Mouse (Mus musculus) left cerebral cortex, postnatal 4 days (tissue): ENCODE measurements around the gene Prkd3. TPM values are rescaled to one million over a fixed set of nuclear protein-coding genes. Genes with fewer than 3 reads are reported as not detected.

Source experiments
- DNase-seq: peaks from one replicate; pipeline ENCODE4 v3.0.0-alpha.2; 2022
- intact Hi-C: fragments of 180-260 bp; cut with DNase I; formaldehyde crosslinking; loops from one replicate; pipeline ENCODE4 v1.15.1; 2025
- total RNA-seq, 2 experiments: library from RNA; stranded (reverse); gene quantifications; 2 replicates each; pipeline ENCODE4 v1.2.3; 2021

Prkd3 gene
- total RNA-seq, 2 experiments from 2014 or later: 18.4 to 20.1 TPM

GRCm38 (mm10) chr17:79014911-79015685, 5.5 kb downstream of the Prkd3 start:
- intact Hi-C loops: no loop called here
- no peak for DNase-seq

GRCm38 (mm10) chr17:79013625-79014024, 7.0 kb downstream of the Prkd3 start:
- intact Hi-C loops: no loop called here
- DNase-seq: no peak

GRCm38 (mm10) chr17:78999745-79000270, 20.8 kb downstream of the Prkd3 start:
- intact Hi-C loops: loop anchor here (10.0 kb wide), 1 partner anchor 575 kb away; no protein-coding TSS in a partner anchor
- DNase-seq: no peak

- DNase-seq: no peak
- intact Hi-C loops: loop anchor here (10.0 kb wide), 1 partner anchor 576 kb away; no protein-coding TSS in a partner anchor
Observed at GRCm38 (mm10) chr17:78999189-78999588, 21.4 kb downstream of the Prkd3 start.

- intact Hi-C loops: loop anchor here (10.0 kb wide), 1 partner anchor 577 kb away; no protein-coding TSS in a partner anchor
- no peak for DNase-seq
Observed at GRCm38 (mm10) chr17:78998130-78998529, 22.5 kb downstream of the Prkd3 start.

- intact Hi-C loops: loop anchor here (10.0 kb wide), 1 partner anchor 580 kb away; no protein-coding TSS in a partner anchor
- DNase-seq: no peak
Observed at GRCm38 (mm10) chr17:78994931-78995820, 25.4 kb downstream of the Prkd3 start.

GRCm38 (mm10) chr17:78994382-78994781, 26.2 kb downstream of the Prkd3 start:
- intact Hi-C loops: loop anchor here (10.0 kb wide), 1 partner anchor 580 kb away; no protein-coding TSS in a partner anchor
- no peak for DNase-seq

GRCm38 (mm10) chr17:78993670-78994069, 26.9 kb downstream of the Prkd3 start:
- intact Hi-C loops: loop anchor here (10.0 kb wide), 1 partner anchor 581 kb away; no protein-coding TSS in a partner anchor
- DNase-seq: no peak

GRCm38 (mm10) chr17:78992303-78993027, 28.2 kb downstream of the Prkd3 start:
- intact Hi-C loops: loop anchor here (10.0 kb wide), 1 partner anchor 582 kb away; no protein-coding TSS in a partner anchor
- DNase-seq: no peak

GRCm38 (mm10) chr17:78991549-78991948, 29.1 kb downstream of the Prkd3 start:
- intact Hi-C loops: loop anchor here (10.0 kb wide), 1 partner anchor 583 kb away; no protein-coding TSS in a partner anchor
- DNase-seq: no peak

- no peak for DNase-seq
- intact Hi-C loops: no loop called here
Observed at GRCm38 (mm10) chr17:78989015-78989414, 31.6 kb downstream of the Prkd3 start.

GRCm38 (mm10) chr17:78983736-78984135, 36.9 kb downstream of the Prkd3 start:
- DNase-seq: no peak
- intact Hi-C loops: no loop called here

- no peak for DNase-seq
- intact Hi-C loops: no loop called here
Observed at GRCm38 (mm10) chr17:78983166-78983565, 37.5 kb downstream of the Prkd3 start.

GRCm38 (mm10) chr17:78968500-78968899, 52.1 kb downstream of the Prkd3 start:
- no peak for DNase-seq
- intact Hi-C loops: no loop called here

GRCm38 (mm10) chr17:78966092-78966883, 54.3 kb downstream of the Prkd3 start:
- no peak for DNase-seq
- intact Hi-C loops: no loop called here

- intact Hi-C loops: no loop called here
- peak; percentile 56 for DNase-seq
Observed at GRCm38 (mm10) chr17:78964387-78964786, 56.2 kb downstream of the Prkd3 start.

GRCm38 (mm10) chr17:78959473-78959872, 61.1 kb downstream of the Prkd3 start:
- no peak for DNase-seq
- intact Hi-C loops: no loop called here

GRCm38 (mm10) chr17:78953240-78953639, 67.4 kb downstream of the Prkd3 start:
- no peak for DNase-seq
- intact Hi-C loops: no loop called here

- intact Hi-C loops: no loop called here
Observed at GRCm38 (mm10) chr17:78952070-78952469, 68.5 kb downstream of the Prkd3 start.

More at GRCm38 (mm10) chr17:78952070-78952469, 68.5 kb downstream of the Prkd3 start:
- DNase-seq: no peak
